In genomic region chr1:37362721-37363120, GRCm38 (mm10) we compare ENCODE assay signal across 27 mouse cellular contexts.
DNase-seq lines count a peak whose midpoint lies in the region; ATAC-seq and TF ChIP-seq lines count a peak whose summit lies in the region.
"Had no signal": no experiment of that assay in that cellular context is flagged by ENCODE, and none has a peak within 500 bp of the region (broad histone marks: within the 10 kb centered on the region; RNA-seq: fewer than 3 reads in every experiment).

No protein-coding gene starts in this region.

- TF ChIP-seq POLR2A in olfactory bulb, adult 2 months (IDR thresholded peaks at IDR 0.05; ENCODE audit: insufficient read depth, low read depth, low read length), result no peak

- H3K27me3 ChIP-seq in limb, embryonic 12.5 days, result no peaks in the 10 kb centered on the region
- no peaks in the 10 kb centered on the region for H3K27me3 ChIP-seq in limb, embryonic 10.5 days (ENCODE audit: low read depth, poor library complexity, severe bottlenecking)
- no peaks in the 10 kb centered on the region for H3K27me3 ChIP-seq in limb, embryonic 13.5 days
- H3K27me3 ChIP-seq in stomach, postnatal 0 days (ENCODE audit: control insufficient read depth, insufficient read depth, low read length), result no peaks in the 10 kb centered on the region
- H3K27me3 ChIP-seq: embryonic facial prominence, embryonic 15.5 days; forebrain, embryonic 15.5 days; heart, embryonic 12.5 days; heart, embryonic 15.5 days had no signal

- TF ChIP-seq CTCF in olfactory bulb, adult 2 months (IDR thresholded peaks at IDR 0.05; ENCODE audit: insufficient read depth, low read depth, low read length), result no peak
- TF ChIP-seq CTCF in stomach, postnatal 0 days (IDR thresholded peaks at IDR 0.05; ENCODE audit: low read depth), result no peak

- H3K4me2 ChIP-seq in limb, embryonic 12.5 days, result no peak overlapping the region
- H3K4me2 ChIP-seq in limb, embryonic 13.5 days (replicated peaks), result no peak overlapping the region
- H3K4me2 ChIP-seq in stomach, postnatal 0 days (replicated peaks; ENCODE audit: low read depth), result no peak overlapping the region
- H3K4me2 ChIP-seq: embryonic facial prominence, embryonic 15.5 days; forebrain, embryonic 15.5 days; heart, embryonic 12.5 days; heart, embryonic 15.5 days; hindbrain, embryonic 14.5 days had no signal

- no peaks in the 10 kb centered on the region for H3K9me3 ChIP-seq in limb, embryonic 12.5 days
- H3K9me3 ChIP-seq in limb, embryonic 10.5 days (replicated peaks), result no peaks in the 10 kb centered on the region
- no peaks in the 10 kb centered on the region for H3K9me3 ChIP-seq in limb, embryonic 13.5 days
- no peaks in the 10 kb centered on the region for H3K9me3 ChIP-seq in stomach, postnatal 0 days (ENCODE audit: control insufficient read depth, low read length)
- H3K9me3 ChIP-seq: embryonic facial prominence, embryonic 15.5 days; forebrain, embryonic 15.5 days; heart, embryonic 12.5 days; heart, embryonic 15.5 days; hindbrain, embryonic 10.5 days had no signal

- H3K27ac ChIP-seq in limb, embryonic 12.5 days, result peak overlapping the region; percentile 59; the same call in 1 of the 2 replicates
- H3K27ac ChIP-seq in limb, embryonic 10.5 days, result no peak overlapping the region
- H3K27ac ChIP-seq in limb, embryonic 13.5 days, result no peak overlapping the region
- H3K27ac ChIP-seq in olfactory bulb, adult 2 months (ENCODE audit: insufficient read depth, low read depth, low read length), result 0 out of 2 replicates have a peak overlapping the region, but pooled peaks have one; percentile 25
- H3K27ac ChIP-seq in stomach, postnatal 0 days (replicated peaks), result no peak overlapping the region
- H3K27ac ChIP-seq: embryonic facial prominence, embryonic 15.5 days; forebrain, embryonic 15.5 days; gastrocnemius, adult 2 months; heart, embryonic 15.5 days; hindbrain, embryonic 10.5 days; hindbrain, embryonic 14.5 days; hindbrain, postnatal 0 days had no signal

- peaks cover 3% of the 10 kb centered on the region; the same call in 1 of the 2 replicates for H3K4me1 ChIP-seq in limb, embryonic 12.5 days (replicated peaks)
- H3K4me1 ChIP-seq in limb, embryonic 10.5 days, result no peaks in the 10 kb centered on the region
- H3K4me1 ChIP-seq in limb, embryonic 13.5 days, result 0 out of 2 replicates have a peak, but pooled peaks cover 4% of the 10 kb centered on the region
- peaks cover 10% of the 10 kb centered on the region; the same call in 1 of the 2 replicates for H3K4me1 ChIP-seq in olfactory bulb, adult 2 months (ENCODE audit: control insufficient read depth, insufficient read depth, low read length)
- no peaks in the 10 kb centered on the region for H3K4me1 ChIP-seq in stomach, postnatal 0 days (replicated peaks; ENCODE audit: control insufficient read depth, insufficient read depth)
- H3K4me1 ChIP-seq: embryonic facial prominence, embryonic 15.5 days; forebrain, embryonic 15.5 days; heart, embryonic 12.5 days; heart, embryonic 15.5 days; hindbrain, embryonic 10.5 days had no signal

- no peak overlapping the region for H3K9ac ChIP-seq in limb, embryonic 12.5 days (replicated peaks)
- no peak overlapping the region for H3K9ac ChIP-seq in limb, embryonic 13.5 days
- no peak overlapping the region for H3K9ac ChIP-seq in stomach, postnatal 0 days (ENCODE audit: low read length)
- H3K9ac ChIP-seq: embryonic facial prominence, embryonic 15.5 days; forebrain, embryonic 15.5 days; heart, embryonic 12.5 days; heart, embryonic 15.5 days; hindbrain, embryonic 14.5 days had no signal

- no peak overlapping the region for H3K4me3 ChIP-seq in limb, embryonic 12.5 days (replicated peaks)
- H3K4me3 ChIP-seq in limb, embryonic 10.5 days, result no peak overlapping the region
- no peak overlapping the region for H3K4me3 ChIP-seq in limb, embryonic 13.5 days
- H3K4me3 ChIP-seq in olfactory bulb, adult 2 months (ENCODE audit: insufficient read depth, low read depth, low read length), result no peak overlapping the region
- no peak overlapping the region for H3K4me3 ChIP-seq in stomach, postnatal 0 days (ENCODE audit: low read depth, low read length)
- H3K4me3 ChIP-seq: embryonic facial prominence, embryonic 15.5 days; forebrain, embryonic 15.5 days; gastrocnemius, adult 2 months; heart, embryonic 12.5 days; heart, embryonic 15.5 days; hindbrain, embryonic 10.5 days had no signal

- H3K36me3 ChIP-seq in limb, embryonic 12.5 days, result peaks cover 30% of the 10 kb centered on the region
- H3K36me3 ChIP-seq in limb, embryonic 10.5 days, result peaks cover 7% of the 10 kb centered on the region
- H3K36me3 ChIP-seq in limb, embryonic 13.5 days, result peaks cover 25% of the 10 kb centered on the region
- H3K36me3 ChIP-seq in stomach, postnatal 0 days (ENCODE audit: control insufficient read depth, insufficient read depth, low read length), result peaks cover 2% of the 10 kb centered on the region; the same call in 1 of the 2 replicates

- TF ChIP-seq EP300 in stomach, postnatal 0 days (optimal IDR thresholded peaks at IDR 0.05), result no peak

- 81% methylated on average over 10 of the region's 10 CpGs for WGBS in limb, embryonic 12.5 days
- WGBS in limb, embryonic 10.5 days, result 93% methylated on average over 10 of the region's 10 CpGs
- WGBS in limb, embryonic 13.5 days, result 80% methylated on average over 10 of the region's 10 CpGs
- WGBS in olfactory bulb, adult 2 months, result 50% methylated on average over 10 of the region's 10 CpGs
- 91% methylated on average over 10 of the region's 10 CpGs for WGBS in stomach, postnatal 0 days

- no peak; the same call in 1 of the 2 replicates for ATAC-seq in limb, embryonic 12.5 days (ENCODE audit: insufficient number of reproducible peaks, insufficient read depth, low FRiP score, low TSS enrichment, low read depth)
- peak; percentile 40; the same call in 1 of the 2 replicates for ATAC-seq in limb, embryonic 13.5 days (ENCODE audit: low FRiP score, low read depth)
- no peak for ATAC-seq in stomach, postnatal 0 days (ENCODE audit: low FRiP score, low TSS enrichment)
- ATAC-seq: activated CD4-positive, CD25-positive, alpha-beta regulatory T cell, adult 4 months; forebrain, embryonic 15.5 days; hindbrain, postnatal 0 days; inflammation-experienced regulatory T-cells, adult 6 months; intestine, embryonic 16.5 days had no signal

- no peak for DNase-seq in limb, embryonic 10.5 days (ENCODE audit: low spot score)
- peak; percentile 39 for DNase-seq in brain, adult 2 months (ENCODE audit: low read depth, low spot score)
- DNase-seq in stomach, postnatal 0 days (ENCODE audit: low spot score), result no peak
- no peak for DNase-seq in lung, postnatal 14 days
- DNase-seq: adrenal gland, adult 8-10 months; adrenal gland, postnatal 25 days; cerebellum, adult 18-20 months; cerebellum, adult 9-10 months; cerebellum, postnatal 14 days; gastrocnemius, adult 2 months; gastrocnemius, postnatal 14 days; heart, adult 11 months; heart, postnatal 10 days; heart, postnatal 36 days had no signal

Comparison
In these comparisons a context has a peak if more than half of its experiments do, and no peak if none do; other contexts are left out.
1. H3K27ac ChIP-seq: peak in limb, embryonic 12.5 days (single experiment) and olfactory bulb, adult 2 months (single experiment); none in limb, embryonic 10.5 days (single experiment), limb, embryonic 13.5 days (single experiment) and stomach, postnatal 0 days (single experiment).